Mouse (Mus musculus): ENCODE data around the gene Uba1.

GRCm38 (mm10) chrX:20662317-20662715 is 4.2 kb downstream of the Uba1 start:
- TF ChIP-seq CTCF (conservative IDR thresholded peaks at IDR 0.05; ENCODE audit: insufficient read depth, insufficient read length, low read depth, low read length): no peak
- no peak for TF ChIP-seq POLR2A (IDR thresholded peaks at IDR 0.05; ENCODE audit: low read depth, low read length)
